Mouse (Mus musculus) midbrain, embryonic 16.5 days (tissue): ENCODE results near the gene Klhl26. TPM values are rescaled to one million over a fixed set of nuclear protein-coding genes. Genes with fewer than 3 reads are reported as not detected.

Experiments used
- ATAC-seq: fragments of 200-750 bp; cut with Nextera tagmentation; 2 replicates; pipeline ENCODE4 v1.8.0; 2017; ENCODE audit warnings: moderate TSS enrichment
- H3K27ac ChIP-seq: fragments of 300-500 bp; sonication (generic); 2 replicates; pipeline ENCODE4 v1.5.1; 2014; ENCODE audit warnings: mild to moderate bottlenecking, low read length, mixed read lengths
- H3K27me3 ChIP-seq: fragments of 300-500 bp; sonication (generic); 2 replicates; pipeline ENCODE4 v1.6.1; 2014; ENCODE audit warnings: low read depth, low read length, mixed read lengths; ENCODE audit not compliant: control insufficient read depth, insufficient read depth
- H3K36me3 ChIP-seq: fragments of 300-500 bp; sonication (generic); 2 replicates; pipeline ENCODE4 v1.6.1; 2014; ENCODE audit warnings: mild to moderate bottlenecking, low read length, moderate library complexity, mixed read lengths; ENCODE audit not compliant: control insufficient read depth, insufficient read depth
- H3K4me1 ChIP-seq: fragments of 300-500 bp; sonication (generic); 2 replicates; pipeline ENCODE4 v1.6.1; 2014; ENCODE audit warnings: mild to moderate bottlenecking, low read length, mixed read lengths; ENCODE audit not compliant: control insufficient read depth, insufficient read depth
- H3K4me2 ChIP-seq: fragments of 300-500 bp; sonication (generic); 2 replicates; pipeline ENCODE4 v1.6.1; 2014; ENCODE audit warnings: mild to moderate bottlenecking, low read length, mixed read lengths
- H3K4me3 ChIP-seq: fragments of 300-500 bp; sonication (generic); 2 replicates; pipeline ENCODE4 v1.5.1; 2014; ENCODE audit warnings: low read depth, mild to moderate bottlenecking, low read length, moderate library complexity, mixed read lengths
- H3K9ac ChIP-seq: fragments of 300-500 bp; sonication (generic); 2 replicates; pipeline ENCODE4 v1.6.1; 2014; ENCODE audit warnings: low read depth, low read length, mixed read lengths
- H3K9me3 ChIP-seq: fragments of 300-500 bp; sonication (generic); replicated peaks from 2 replicates; pipeline ENCODE4 v1.6.1; 2014; ENCODE audit warnings: mild to moderate bottlenecking, low read length, mixed read lengths; ENCODE audit not compliant: control insufficient read depth, poor library complexity, severe bottlenecking
- WGBS: fragments of 180-500 bp; shearing (Covaris S2); extraction: QIAGEN DNeasy Blood & Tissue Kit; methylation state at CpG from one replicate; pipeline ENCODE4 v1.1.7; 2014; 5-methylcytosine and 5-hydroxymethylcytosine counted together
- polyA plus RNA-seq: library from polyadenylated mRNA; unstranded; fragments of >200 nt; fragmentation: Nextera tagmentation; extraction: Ambion mirVana; gene quantifications from 2 replicates; pipeline ENCODE4 v1.2.1, GENCODE M21; 2015

The Klhl26 gene
- polyA plus RNA-seq, 1 experiment from 2014 or later, result 32.4 TPM

- Histone ChIP-seq H3K9me3 (no peaks in the 10 kb centered on the region), H3K4me3 (no peak overlapping the region), H3K27ac (no peak overlapping the region), H3K9ac (no peak overlapping the region), H3K4me2 (no peak overlapping the region), H3K36me3 (peaks cover 9% of the 10 kb centered on the region), H3K27me3 (no peaks in the 10 kb centered on the region), H3K4me1 (peaks cover 17% of the 10 kb centered on the region)
- WGBS, result 70% methylated on average over 7 of the region's 7 CpGs
- ATAC-seq, result no peak
Measured at GRCm38 (mm10) chr8:70405189-70405588, 71.6 kb downstream of the Klhl26 start.

- no peak overlapping the region for H3K4me2 ChIP-seq
- no peak overlapping the region for H3K9ac ChIP-seq
- H3K4me1 ChIP-seq, result peaks cover 13% of the 10 kb centered on the region
- H3K36me3 ChIP-seq, result peaks cover 12% of the 10 kb centered on the region
- H3K27ac ChIP-seq, result no peak overlapping the region
- H3K27me3 ChIP-seq, result no peaks in the 10 kb centered on the region
- no peak overlapping the region for H3K4me3 ChIP-seq
- H3K9me3 ChIP-seq, result no peaks in the 10 kb centered on the region
- ATAC-seq, result no peak
- 98% methylated on average over 3 of the region's 3 CpGs for WGBS
Measured at GRCm38 (mm10) chr8:70404212-70404611, 72.6 kb downstream of the Klhl26 start.

Other genes with a start within 250 kb of the Klhl26 start
- 104 TPM in 2 replicates for gene Sugp2, start 242.7 kb downstream of the Klhl26 start, polyA plus RNA-seq
- 116 and 133 TPM in 2 replicates for gene Armc6, start 242.5 kb downstream of the Klhl26 start, polyA plus RNA-seq
- 26.3 and 29.9 TPM in 2 replicates for gene Homer3, start 194.1 kb downstream of the Klhl26 start, polyA plus RNA-seq
- 40.3 and 45.0 TPM in 2 replicates for gene Ddx49, start 174.5 kb downstream of the Klhl26 start, polyA plus RNA-seq
- 261 and 268 TPM in 2 replicates for gene Cope, start 174.4 kb downstream of the Klhl26 start, polyA plus RNA-seq
- gene Cers1, start 161.2 kb downstream of the Klhl26 start, polyA plus RNA-seq, result 40.3 and 42.1 TPM in 2 replicates
- gene Gdf1, start 147.2 kb downstream of the Klhl26 start, polyA plus RNA-seq, result 2.5 and 7.0 TPM in 2 replicates
- 11.3 and 11.6 TPM in 2 replicates for gene Upf1, start 123.7 kb downstream of the Klhl26 start, polyA plus RNA-seq
- 0.36 and 0.47 TPM in 2 replicates for gene Comp, start 103.4 kb downstream of the Klhl26 start, polyA plus RNA-seq
- 53.4 and 56.3 TPM in 2 replicates for gene Crtc1, start 37.4 kb downstream of the Klhl26 start, polyA plus RNA-seq
- 121 and 151 TPM in 2 replicates for gene Tmem59l, start 10.4 kb upstream of the Klhl26 start, polyA plus RNA-seq
- 3.6 and 6.3 TPM in 2 replicates for gene Crlf1, start 16.2 kb upstream of the Klhl26 start, polyA plus RNA-seq
- 163 and 185 TPM in 2 replicates for gene Rex1bd, start 29.8 kb upstream of the Klhl26 start, polyA plus RNA-seq
- gene Uba52, start 33.8 kb upstream of the Klhl26 start, polyA plus RNA-seq, result 584 and 621 TPM in 2 replicates
- 406 and 425 TPM in 2 replicates for gene Fkbp8, start 50.8 kb upstream of the Klhl26 start, polyA plus RNA-seq
- gene Kxd1, start 51.0 kb upstream of the Klhl26 start, polyA plus RNA-seq, result 43.1 and 43.3 TPM in 2 replicates
- 16.7 and 19.2 TPM in 2 replicates for gene Ell, start 62.5 kb upstream of the Klhl26 start, polyA plus RNA-seq
- 155 and 171 TPM in 2 replicates for gene Isyna1, start 117.4 kb upstream of the Klhl26 start, polyA plus RNA-seq
- gene Ssbp4, start 131.9 kb upstream of the Klhl26 start, polyA plus RNA-seq, result 151 and 173 TPM in 2 replicates
- 0.64 and 0.97 TPM in 2 replicates for gene Lrrc25, start 139.2 kb upstream of the Klhl26 start, polyA plus RNA-seq
- 0.35 and 0.39 TPM in 2 replicates for gene Gdf15, start 155.5 kb upstream of the Klhl26 start, polyA plus RNA-seq
- 67.2 and 69.7 TPM in 2 replicates for gene Pgpep1, start 183.4 kb upstream of the Klhl26 start, polyA plus RNA-seq
- gene Lsm4, start 196.3 kb upstream of the Klhl26 start, polyA plus RNA-seq, result 137 and 143 TPM in 2 replicates
- gene Jund, start 222.0 kb upstream of the Klhl26 start, polyA plus RNA-seq, result 60.4 and 67.9 TPM in 2 replicates
- 0.06 TPM in 1 of 2 replicates, not detected in the other for gene Iqcn, start 226.5 kb upstream of the Klhl26 start, polyA plus RNA-seq
- not detected in 2 replicates for gene Gm3336, start 241.6 kb upstream of the Klhl26 start, polyA plus RNA-seq
- 0.11 and 0.23 TPM in 2 replicates for gene Pde4c, start 246.8 kb upstream of the Klhl26 start, polyA plus RNA-seq